Mouse (Mus musculus) hindbrain, embryonic 14.5 days (tissue): ENCODE measurements around the gene Atg16l1. TPM values are rescaled to one million over a fixed set of nuclear protein-coding genes. Genes with fewer than 3 reads are reported as not detected.

ENCODE experiments used
- ATAC-seq: fragments of 200-750 bp; cut with Nextera tagmentation; 2 replicates; pipeline ENCODE4 v1.8.0; 2017; ENCODE audit warnings: moderate number of reproducible peaks, mild to moderate bottlenecking, moderate TSS enrichment, moderate library complexity; ENCODE audit not compliant: low FRiP score
- DNase-seq: peaks from one replicate; pipeline ENCODE4 v3.0.0-alpha.2; 2015; ENCODE audit warnings: low spot score
- H3K27ac ChIP-seq: fragments of 300-500 bp; sonication (generic); 2 replicates; pipeline ENCODE4 v1.5.1; 2014; ENCODE audit warnings: mild to moderate bottlenecking, moderate library complexity
- H3K27me3 ChIP-seq: fragments of 300-500 bp; sonication (generic); 2 replicates; pipeline ENCODE4 v1.6.1; 2014; ENCODE audit warnings: mild to moderate bottlenecking, low read length, mixed read lengths; ENCODE audit not compliant: control insufficient read depth, insufficient read depth
- H3K36me3 ChIP-seq: fragments of 300-500 bp; sonication (generic); replicated peaks from 2 replicates; pipeline ENCODE4 v1.6.1; 2014; ENCODE audit not compliant: control insufficient read depth, insufficient read depth
- H3K4me1 ChIP-seq: fragments of 300-500 bp; sonication (generic); replicated peaks from 2 replicates; pipeline ENCODE4 v1.6.1; 2014; ENCODE audit warnings: antibody characterized with exemption, low read length, mixed read lengths; ENCODE audit not compliant: control insufficient read depth, insufficient read depth
- H3K4me2 ChIP-seq: fragments of 300-500 bp; sonication (generic); replicated peaks from 2 replicates; pipeline ENCODE4 v1.6.1; 2014; ENCODE audit warnings: mild to moderate bottlenecking, moderate library complexity
- H3K4me3 ChIP-seq: fragments of 300-500 bp; sonication (generic); replicated peaks from 2 replicates; pipeline ENCODE4 v1.5.1; 2014; ENCODE audit warnings: mild to moderate bottlenecking, low read length
- H3K9ac ChIP-seq: fragments of 300-500 bp; sonication (generic); 2 replicates; pipeline ENCODE4 v1.6.1; 2014
- H3K9me3 ChIP-seq: fragments of 300-500 bp; sonication (generic); 2 replicates; pipeline ENCODE4 v1.6.1; 2016; ENCODE audit warnings: low read length; ENCODE audit not compliant: control insufficient read depth
- WGBS: fragments of 180-500 bp; shearing (Covaris S2); extraction: QIAGEN DNeasy Blood & Tissue Kit; methylation state at CpG from one replicate; pipeline ENCODE4 v1.1.7; 2014; 5-methylcytosine and 5-hydroxymethylcytosine counted together
- polyA plus RNA-seq: library from polyadenylated mRNA; unstranded; fragments of >200 nt; fragmentation: Nextera tagmentation; extraction: Ambion mirVana; gene quantifications from 2 replicates; pipeline ENCODE4 v1.2.1, GENCODE M21; 2014

Gene Atg16l1
- polyA plus RNA-seq, 1 experiment from 2014 or later, result 66.8 TPM

DNA sequence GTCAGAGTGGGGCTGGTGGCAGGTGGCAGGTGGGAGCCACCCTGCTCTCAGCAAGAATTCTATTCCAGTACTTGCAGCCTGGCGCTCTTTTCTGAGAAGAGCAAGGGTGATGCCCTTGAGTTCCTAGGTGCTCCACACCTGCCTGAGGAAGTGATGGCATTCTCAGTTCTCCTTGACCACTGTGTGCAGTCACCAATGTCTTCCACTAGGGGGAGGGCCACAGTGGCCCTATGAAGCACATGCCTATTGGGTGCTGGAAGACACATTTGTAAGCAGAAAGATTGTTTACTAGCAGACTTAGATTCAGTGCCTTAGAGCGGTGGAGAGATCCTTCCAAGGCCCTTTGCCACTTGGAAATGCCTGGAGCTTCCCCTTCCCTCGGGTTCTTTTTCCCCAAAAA, 10.6 kb downstream of the Atg16l1 start:
- Histone ChIP-seq H3K27ac (no peak overlapping the region), H3K36me3 (peaks cover 98% of the 10 kb centered on the region), H3K9ac (no peak overlapping the region), H3K27me3 (no peaks in the 10 kb centered on the region), H3K9me3 (no peaks in the 10 kb centered on the region), H3K4me1 (no peaks in the 10 kb centered on the region), H3K4me3 (no peak overlapping the region), H3K4me2 (no peak overlapping the region)
- DNase-seq (no peak), ATAC-seq (no peak)
- whole genome bisulfite sequencing, result 89% methylated on average over 3 of the region's 3 CpGs

DNA sequence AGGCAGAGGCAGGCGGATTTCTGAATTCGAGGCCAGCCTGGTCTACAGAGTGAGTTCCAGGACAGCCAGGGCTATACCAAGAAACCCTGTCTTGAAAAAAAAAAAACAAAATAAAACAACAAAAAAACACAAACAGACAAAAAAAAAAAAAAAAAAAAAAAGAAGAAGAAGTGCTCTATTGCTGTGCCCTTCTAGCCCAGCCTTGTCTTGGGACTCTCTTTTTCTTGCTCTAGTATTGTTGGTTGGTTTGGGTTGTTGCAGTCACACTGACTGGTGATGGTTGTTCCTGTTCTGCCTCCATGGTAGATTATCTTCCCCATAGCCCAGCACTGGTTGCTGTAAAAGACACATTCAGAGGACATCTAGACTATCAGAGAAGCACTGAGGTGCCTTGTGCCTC, 13.6 kb downstream of the Atg16l1 start:
- Histone ChIP-seq H3K27ac (no peak overlapping the region), H3K27me3 (no peaks in the 10 kb centered on the region), H3K36me3 (peaks cover 96% of the 10 kb centered on the region), H3K4me3 (no peak overlapping the region), H3K9me3 (no peaks in the 10 kb centered on the region), H3K4me2 (no peak overlapping the region), H3K9ac (no peak overlapping the region), H3K4me1 (no peaks in the 10 kb centered on the region)
- WGBS, result 100% methylated on average over 2 of the region's 2 CpGs
- no peak for ATAC-seq
- DNase-seq, result no peak

DNA sequence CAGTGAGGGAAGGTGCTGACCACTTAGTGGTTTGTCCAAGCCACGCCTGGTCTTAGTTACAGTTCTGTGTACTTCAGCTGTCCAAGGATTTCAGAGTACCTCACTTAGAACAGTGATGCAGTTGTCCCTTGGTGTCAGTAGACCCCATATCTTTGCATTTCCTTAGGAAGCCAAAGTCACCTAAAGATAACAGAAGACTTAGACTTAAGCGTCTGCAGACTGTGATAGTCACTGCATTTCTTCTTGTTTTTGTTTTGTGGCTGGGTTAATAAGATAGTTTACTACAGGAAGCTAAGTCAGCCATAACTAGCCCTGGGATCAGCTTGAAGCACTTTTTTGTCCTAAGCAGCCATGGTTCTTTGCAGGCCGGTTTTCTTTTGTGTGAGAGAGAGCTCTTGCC, 14.8 kb downstream of the Atg16l1 start:
- Histone ChIP-seq H3K27ac (no peak overlapping the region), H3K4me3 (no peak overlapping the region), H3K4me1 (no peaks in the 10 kb centered on the region), H3K9ac (no peak overlapping the region), H3K36me3 (peaks cover 96% of the 10 kb centered on the region), H3K27me3 (no peaks in the 10 kb centered on the region), H3K4me2 (no peak overlapping the region), H3K9me3 (no peaks in the 10 kb centered on the region)
- DNase-seq (no peak), ATAC-seq (no peak)
- WGBS, result 96% methylated on average over 3 of the region's 3 CpGs

DNA sequence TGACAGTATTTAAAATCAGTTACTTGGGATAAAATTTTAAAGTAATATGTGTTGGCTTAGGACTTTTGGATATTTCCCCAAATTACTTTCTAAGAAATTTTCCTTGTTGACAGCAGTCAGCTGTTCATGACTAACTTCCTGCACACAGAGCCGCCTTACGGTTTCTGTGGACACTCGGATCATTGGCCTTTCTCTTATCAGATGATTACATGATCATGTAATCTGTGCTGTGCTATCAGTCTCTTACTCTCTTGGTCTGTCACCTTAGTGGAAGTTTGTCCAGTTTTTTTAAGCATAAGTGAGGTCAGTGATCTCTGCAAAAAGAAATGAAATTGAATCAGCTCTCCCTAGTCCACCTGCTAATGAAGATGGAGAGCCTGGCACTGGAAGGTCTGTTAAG, 16.1 kb downstream of the Atg16l1 start:
- ATAC-seq (no peak), DNase-seq (no peak)
- no peaks in the 10 kb centered on the region for H3K9me3 ChIP-seq
- H3K36me3 ChIP-seq, result peaks cover 96% of the 10 kb centered on the region
- H3K9ac ChIP-seq, result no peak overlapping the region
- H3K4me2 ChIP-seq, result no peak overlapping the region
- no peak overlapping the region for H3K27ac ChIP-seq
- no peaks in the 10 kb centered on the region for H3K4me1 ChIP-seq
- whole genome bisulfite sequencing, result 97% methylated on average over 3 of the region's 3 CpGs
- no peak overlapping the region for H3K4me3 ChIP-seq
- H3K27me3 ChIP-seq, result no peaks in the 10 kb centered on the region

DNA sequence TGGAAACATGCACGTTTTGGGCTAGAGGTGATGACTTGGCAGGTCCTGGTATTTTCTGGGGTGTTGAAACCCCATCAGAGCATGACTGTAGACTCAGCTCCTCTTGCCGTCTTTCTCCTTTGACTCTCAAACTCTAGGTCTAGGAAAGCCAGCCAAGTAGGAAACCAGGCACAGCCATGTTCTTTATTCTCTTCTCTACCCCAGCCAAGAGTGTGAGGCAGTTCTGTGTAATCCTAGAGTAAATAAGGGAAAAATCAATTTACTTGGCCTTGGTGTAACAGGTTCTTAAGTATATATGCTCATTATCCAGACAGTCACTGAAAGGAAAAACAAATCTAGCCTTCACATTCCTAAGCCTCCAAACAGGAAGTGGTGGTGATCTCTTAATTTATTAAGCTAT, 17.7 kb downstream of the Atg16l1 start:
- ATAC-seq, result no peak
- Histone ChIP-seq H3K9me3 (no peaks in the 10 kb centered on the region), H3K4me3 (no peak overlapping the region), H3K4me2 (no peak overlapping the region), H3K4me1 (no peaks in the 10 kb centered on the region), H3K27me3 (no peaks in the 10 kb centered on the region), H3K9ac (no peak overlapping the region), H3K36me3 (peaks cover 96% of the 10 kb centered on the region), H3K27ac (no peak overlapping the region)
- WGBS, result 97% methylated on average over 2 of the region's 2 CpGs
- DNase-seq, result no peak

DNA sequence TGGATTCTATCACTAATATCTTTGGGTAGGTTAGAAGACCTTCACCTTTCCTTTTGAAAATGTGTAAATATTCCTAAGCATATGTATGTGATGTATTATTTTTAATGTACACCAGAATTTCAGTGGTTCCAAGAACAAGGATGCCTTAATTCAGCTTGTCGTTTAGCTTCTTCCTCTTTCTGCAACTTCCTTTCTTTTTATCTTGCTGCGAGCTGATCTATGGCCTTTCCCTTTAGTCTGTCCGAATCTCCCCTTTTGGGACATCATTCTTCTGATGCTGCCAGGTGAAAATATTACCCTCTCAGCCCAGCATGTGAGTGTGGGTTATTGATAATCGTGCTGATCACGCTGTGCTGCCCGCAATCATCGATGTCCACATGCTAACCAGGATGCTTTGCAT, 19.2 kb downstream of the Atg16l1 start:
- Histone ChIP-seq H3K4me1 (no peaks in the 10 kb centered on the region), H3K27me3 (no peaks in the 10 kb centered on the region), H3K9me3 (no peaks in the 10 kb centered on the region), H3K9ac (no peak overlapping the region), H3K4me2 (no peak overlapping the region), H3K27ac (no peak overlapping the region), H3K36me3 (peaks cover 97% of the 10 kb centered on the region), H3K4me3 (no peak overlapping the region)
- ATAC-seq (no peak), DNase-seq (no peak)
- WGBS, result 98% methylated on average over 7 of the region's 7 CpGs

DNA sequence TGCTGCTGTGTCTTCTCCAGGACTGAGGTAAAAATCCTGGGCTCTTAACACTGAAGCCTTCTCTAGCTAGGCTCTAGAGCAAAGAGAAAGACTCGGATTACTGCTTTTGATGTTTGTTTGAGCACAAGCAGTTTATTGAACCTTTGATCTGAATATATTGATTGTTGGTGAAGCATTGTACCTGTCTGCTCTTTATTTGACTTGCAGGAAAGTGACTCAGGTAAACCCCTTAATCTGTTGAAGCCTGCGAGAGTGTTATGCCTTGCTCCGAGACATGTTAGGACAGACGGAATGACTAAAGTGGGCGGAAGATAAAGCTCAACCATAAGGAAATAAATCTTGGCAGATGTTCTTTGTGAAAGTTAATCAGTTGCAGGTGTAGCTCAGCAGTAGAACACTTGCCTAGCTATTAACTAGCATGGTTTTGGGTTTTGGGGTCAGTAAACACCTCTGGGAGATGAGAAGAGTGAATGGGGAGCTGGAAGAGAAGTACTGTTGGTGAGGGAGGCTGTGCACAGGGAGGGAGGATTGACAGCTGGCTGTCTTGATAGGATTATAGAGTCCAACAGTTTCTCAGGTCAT, 23.6 kb downstream of the Atg16l1 start:
- 88% methylated on average over 5 of the region's 5 CpGs for WGBS
- Histone ChIP-seq H3K36me3 (peaks cover 97% of the 10 kb centered on the region), H3K4me2 (no peak overlapping the region), H3K4me1 (no peaks in the 10 kb centered on the region), H3K4me3 (no peak overlapping the region), H3K27ac (no peak overlapping the region), H3K9ac (no peak overlapping the region), H3K27me3 (no peaks in the 10 kb centered on the region), H3K9me3 (no peaks in the 10 kb centered on the region)
- DNase-seq (no peak), ATAC-seq (no peak)

DNA sequence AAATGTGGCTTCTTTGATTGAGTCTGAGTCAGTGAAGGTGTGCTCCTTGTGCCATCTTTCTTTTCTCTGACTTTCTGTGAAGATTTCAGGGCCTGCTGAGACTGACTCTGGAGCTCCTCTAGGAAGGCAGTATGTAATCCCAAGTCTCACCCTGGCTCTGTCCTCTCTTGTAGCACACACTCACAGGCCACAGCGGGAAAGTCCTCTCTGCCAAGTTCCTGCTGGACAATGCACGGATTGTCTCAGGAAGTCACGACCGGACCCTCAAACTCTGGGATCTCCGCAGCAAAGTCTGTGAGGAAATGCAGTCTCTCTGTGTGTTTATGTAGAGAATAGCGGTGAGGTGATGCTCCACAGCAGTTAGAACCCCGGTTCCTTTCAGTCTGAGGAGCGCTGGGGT, 30.0 kb downstream of the Atg16l1 start:
- ATAC-seq (no peak), DNase-seq (no peak)
- peaks cover 89% of the 10 kb centered on the region for H3K36me3 ChIP-seq
- H3K9ac ChIP-seq, result no peak overlapping the region
- no peak overlapping the region for H3K27ac ChIP-seq
- H3K4me2 ChIP-seq, result no peak overlapping the region
- no peaks in the 10 kb centered on the region for H3K27me3 ChIP-seq
- no peaks in the 10 kb centered on the region for H3K9me3 ChIP-seq
- 92% methylated on average over 8 of the region's 8 CpGs for whole genome bisulfite sequencing
- H3K4me1 ChIP-seq, result no peaks in the 10 kb centered on the region
- no peak overlapping the region for H3K4me3 ChIP-seq

DNA sequence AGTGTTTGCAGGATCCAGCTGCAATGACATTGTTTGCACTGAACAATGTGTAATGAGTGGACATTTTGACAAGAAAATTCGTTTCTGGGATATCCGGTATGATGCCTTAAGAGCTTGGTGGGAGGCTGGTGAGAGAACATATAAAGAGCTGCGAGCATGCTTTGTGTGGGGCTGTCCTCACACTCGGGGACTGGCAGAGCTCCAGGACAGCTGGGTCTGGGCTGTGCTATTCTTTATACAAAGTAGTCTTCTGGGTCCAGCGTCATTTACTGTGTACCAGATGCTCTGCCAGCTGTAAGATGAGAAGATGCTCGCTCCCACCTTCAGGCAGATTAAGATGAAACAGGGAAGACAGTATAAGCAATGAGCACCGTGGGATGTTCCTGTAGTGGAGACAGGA, 30.6 kb downstream of the Atg16l1 start:
- no peaks in the 10 kb centered on the region for H3K27me3 ChIP-seq
- no peaks in the 10 kb centered on the region for H3K9me3 ChIP-seq
- H3K4me3 ChIP-seq, result no peak overlapping the region
- no peak overlapping the region for H3K27ac ChIP-seq
- no peak overlapping the region for H3K4me2 ChIP-seq
- peaks cover 89% of the 10 kb centered on the region for H3K36me3 ChIP-seq
- no peaks in the 10 kb centered on the region for H3K4me1 ChIP-seq
- WGBS, result 72% methylated on average over 7 of the region's 7 CpGs
- H3K9ac ChIP-seq, result no peak overlapping the region
- ATAC-seq (no peak; the same call in 1 of the 2 replicates), DNase-seq (peak; percentile 53)

DNA sequence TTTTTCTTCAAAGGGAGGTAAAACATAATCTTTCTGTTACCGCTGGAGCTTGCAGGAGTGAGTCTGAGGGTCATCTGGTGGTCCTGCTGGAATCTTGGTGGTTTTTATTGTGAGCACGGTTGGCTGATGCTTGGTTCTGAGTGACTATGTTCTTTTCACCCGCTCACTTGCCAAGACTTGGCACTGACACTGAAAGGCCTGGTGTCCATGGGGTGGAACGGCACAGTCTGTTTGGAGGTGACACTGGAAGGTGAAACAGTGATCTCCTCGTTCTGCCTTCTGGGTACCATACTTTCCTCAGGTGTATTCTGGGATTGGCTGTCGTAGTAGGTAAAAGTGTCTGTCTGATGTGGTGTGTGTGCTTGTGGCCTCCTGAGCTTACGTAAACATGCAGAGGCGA, 34.0 kb downstream of the Atg16l1 start:
- ATAC-seq, result no peak
- no peak overlapping the region for H3K9ac ChIP-seq
- 92% methylated on average over 8 of the region's 8 CpGs for WGBS

More for the DNA sequence above, 34.0 kb downstream of the Atg16l1 start:
- no peak overlapping the region for H3K27ac ChIP-seq
- no peak for DNase-seq
- H3K9me3 ChIP-seq, result no peaks in the 10 kb centered on the region
- H3K4me3 ChIP-seq, result no peak overlapping the region
- H3K27me3 ChIP-seq, result no peaks in the 10 kb centered on the region
- H3K4me1 ChIP-seq, result no peaks in the 10 kb centered on the region
- H3K4me2 ChIP-seq, result no peak overlapping the region
- H3K36me3 ChIP-seq, result peaks cover 87% of the 10 kb centered on the region
